Mouse (Mus musculus) myocyte (in vitro differentiated cells): ENCODE measurements around the gene 2310061I04Rik. TPM values are rescaled to one million over a fixed set of nuclear protein-coding genes. Genes with fewer than 3 reads are reported as not detected.
A peak's percentile ranks its signal among the peaks of the same experiment; 100 is the strongest.
"Not testable (repeated sequence)": the region's sequence is repeated elsewhere in the genome, so short reads cannot be mapped to it uniquely, and the experiment has no call there.

ENCODE experiments used
- H3K27me3 ChIP-seq: one replicate; pipeline ENCODE4 v1.6.1; 2011; ENCODE audit not compliant: control insufficient read depth, insufficient read depth, insufficient read length
- H3K36me3 ChIP-seq: one replicate; pipeline ENCODE4 v1.6.1; 2011; ENCODE audit not compliant: control insufficient read depth, insufficient read depth
- H3K4me2 ChIP-seq: one replicate; pipeline ENCODE4 v1.6.1; 2011; ENCODE audit warnings: low read depth, control low read depth
- H3K4me3 ChIP-seq: one replicate; pipeline ENCODE4 v1.5.1; 2011; ENCODE audit warnings: mild to moderate bottlenecking, control low read depth, moderate library complexity
- H3K79me2 ChIP-seq: one replicate; pipeline ENCODE4 v1.6.1; 2011; ENCODE audit not compliant: control insufficient read depth, insufficient read depth
- H3ac ChIP-seq: one replicate; pipeline ENCODE4 v1.6.1; 2011; ENCODE audit not compliant: control insufficient read depth, insufficient read length
- CEBPB ChIP-seq: IDR thresholded peaks from 2 replicates; pipeline ENCODE4 v1.6.1; 2011; ENCODE audit warnings: mild to moderate bottlenecking, moderate library complexity; ENCODE audit not compliant: poor library complexity, insufficient read depth, severe bottlenecking
- E2F4 ChIP-seq: IDR thresholded peaks from one replicate; pipeline ENCODE4 v1.6.1; 2011; ENCODE audit warnings: mild to moderate bottlenecking, control low read depth, moderate library complexity; ENCODE audit not compliant: insufficient read depth
- MAX ChIP-seq: IDR thresholded peaks from one replicate; pipeline ENCODE4 v1.6.1; 2011; ENCODE audit warnings: low read depth, mild to moderate bottlenecking, control low read depth
- MYOD1 ChIP-seq, 3 experiments: IDR thresholded peaks; one replicate each; pipeline ENCODE4 v1.6.1; 2011; ENCODE audit warnings: control low read depth in 2 of 3, low read depth in 2 of 3, mild to moderate bottlenecking in 2 of 3, moderate library complexity in 1 of 3; ENCODE audit not compliant: insufficient read length in 2 of 3, control insufficient read depth in 1 of 3
- MYOG ChIP-seq, 3 experiments: IDR thresholded peaks; one replicate each; pipeline ENCODE4 v1.6.1; 2011; ENCODE audit warnings: control low read depth in 2 of 3, low read depth in 2 of 3, mild to moderate bottlenecking in 2 of 3; ENCODE audit not compliant: insufficient read length in 2 of 3, control insufficient read depth in 1 of 3, insufficient read depth in 1 of 3
- POLR2A ChIP-seq: IDR thresholded peaks from one replicate; pipeline ENCODE4 v1.6.1; 2011; ENCODE audit warnings: low read depth, mild to moderate bottlenecking, control low read depth, moderate library complexity; ENCODE audit not compliant: insufficient read length
- POLR2AphosphoS2 ChIP-seq: IDR thresholded peaks from one replicate; pipeline ENCODE4 v1.6.1; 2011; ENCODE audit warnings: low read depth, control low read depth; ENCODE audit not compliant: insufficient read length
- REST ChIP-seq: IDR thresholded peaks from one replicate; pipeline ENCODE4 v1.6.1; 2011; ENCODE audit warnings: mild to moderate bottlenecking, control low read depth, moderate library complexity; ENCODE audit not compliant: insufficient read depth, insufficient read length
- SRF ChIP-seq: IDR thresholded peaks from one replicate; pipeline ENCODE4 v1.6.1; 2011; ENCODE audit warnings: low read depth; ENCODE audit not compliant: control insufficient read depth, insufficient read length
- TCF12 ChIP-seq: IDR thresholded peaks from one replicate; pipeline ENCODE4 v1.6.1; 2011; ENCODE audit warnings: mild to moderate bottlenecking, control low read depth; ENCODE audit not compliant: poor library complexity, insufficient read depth, severe bottlenecking
- TCF3 ChIP-seq: IDR thresholded peaks from one replicate; pipeline ENCODE4 v1.6.1; 2011; ENCODE audit warnings: low read depth, control low read depth; ENCODE audit not compliant: insufficient read length
- USF1 ChIP-seq: IDR thresholded peaks from one replicate; pipeline ENCODE4 v1.6.1; 2011; ENCODE audit warnings: low read depth, mild to moderate bottlenecking, control low read depth, moderate library complexity
- polyA plus RNA-seq: library from polyadenylated mRNA; unstranded; fragments of >200 nt; fragmentation: generic; extraction: Trizol; gene quantifications from one replicate; pipeline ENCODE4 v1.2.1, GENCODE M21; 2012; ENCODE audit warnings: missing spikeins

2310061I04Rik gene
- 33.7 TPM for polyA plus RNA-seq

GRCm38 (mm10) chr17:35896781-35897643, at the start of gene 2310061I04Rik:
TSS of gene 2310061I04Rik (minus strand) at chr17:35897431.
- Histone ChIP-seq H3K4me3 (peak within 1 kb of the TSS; percentile 30), H3ac (peak within 1 kb of the TSS; percentile 76), H3K36me3 (peaks cover 7% of the 10 kb centered on the region), H3K4me2 (peak within 1 kb of the TSS; percentile 83), H3K27me3 (no peaks in the 10 kb centered on the region), H3K79me2 (peaks cover 5% of the 10 kb centered on the region)
- TF ChIP-seq REST, result no peak
- TF ChIP-seq E2F4, result no peak
- TF ChIP-seq SRF, result no peak
- peak; percentile 88 for TF ChIP-seq POLR2AphosphoS2
- TF ChIP-seq POLR2A, result peak; percentile 56

DNA sequence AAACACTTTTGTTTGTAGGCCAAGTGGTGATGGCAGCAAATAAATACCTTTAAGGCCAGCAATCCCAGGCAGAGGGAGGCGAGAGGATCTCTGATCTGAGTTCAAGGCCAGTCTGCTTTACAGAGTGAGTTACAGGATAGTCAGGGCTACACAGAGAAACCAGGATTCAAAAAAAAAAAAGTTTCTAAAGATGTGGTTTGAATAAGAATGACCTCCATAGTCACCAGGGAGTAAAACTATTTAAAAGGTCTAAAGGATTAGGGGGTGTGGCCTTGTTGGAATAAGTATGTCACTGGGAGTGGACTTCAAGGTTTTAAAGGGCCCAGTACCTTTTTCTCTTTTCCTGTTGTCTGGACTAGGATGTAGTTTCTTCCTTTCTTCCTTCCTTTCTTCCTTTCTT, 42.7 kb upstream of the 2310061I04Rik start:
- no peak for TF ChIP-seq CEBPB
- no peak for TF ChIP-seq REST
- TF ChIP-seq E2F4, result no peak
- no peak for TF ChIP-seq MAX
- no peak for TF ChIP-seq MYOD1 (IDR thresholded peaks at IDR 0.05; ENCODE audit: control insufficient read depth in 1 of 3, insufficient read length in 2 of 3, low read depth in 2 of 3)
- TF ChIP-seq SRF, result no peak
- no peak overlapping the region for H3ac ChIP-seq

GRCm38 (mm10) chr17:35939108-35939507, 41.9 kb upstream of the 2310061I04Rik start:
- H3K4me2 ChIP-seq, result no peak overlapping the region
- no peaks in the 10 kb centered on the region for H3K79me2 ChIP-seq
- H3ac ChIP-seq, result no peak overlapping the region
- H3K27me3 ChIP-seq, result no peaks in the 10 kb centered on the region
- no peak overlapping the region for H3K4me3 ChIP-seq
- TF ChIP-seq CEBPB (no peak), USF1 (no peak), TCF3 (no peak), REST (no peak), MYOG (IDR thresholded peaks at IDR 0.05; ENCODE audit: control insufficient read depth in 1 of 3, insufficient read depth in 1 of 3, insufficient read length in 2 of 3, low read depth in 2 of 3) (no peak), TCF12 (no peak), E2F4 (no peak), POLR2AphosphoS2 (no peak), SRF (no peak), MAX (no peak), MYOD1 (IDR thresholded peaks at IDR 0.05; ENCODE audit: control insufficient read depth in 1 of 3, insufficient read length in 2 of 3, low read depth in 2 of 3) (no peak)
- no peaks in the 10 kb centered on the region for H3K36me3 ChIP-seq

More for the DNA sequence above, 42.7 kb upstream of the 2310061I04Rik start:
- Histone ChIP-seq H3K79me2 (no peaks in the 10 kb centered on the region), H3K4me2 (no peak overlapping the region), H3K36me3 (no peaks in the 10 kb centered on the region), H3K27me3 (no peaks in the 10 kb centered on the region), H3K4me3 (no peak overlapping the region)

- Histone ChIP-seq H3K36me3 (no peaks in the 10 kb centered on the region), H3K4me3 (no peak overlapping the region), H3K4me2 (no peak overlapping the region), H3ac (no peak overlapping the region), H3K27me3 (no peaks in the 10 kb centered on the region), H3K79me2 (no peaks in the 10 kb centered on the region)
- TF ChIP-seq POLR2A (no peak), SRF (no peak), MAX (no peak), E2F4 (no peak), POLR2AphosphoS2 (no peak), MYOG (IDR thresholded peaks at IDR 0.05; ENCODE audit: control insufficient read depth in 1 of 3, insufficient read depth in 1 of 3, insufficient read length in 2 of 3, low read depth in 2 of 3) (no peak), TCF12 (no peak), CEBPB (no peak), MYOD1 (IDR thresholded peaks at IDR 0.05; ENCODE audit: control insufficient read depth in 1 of 3, insufficient read length in 2 of 3, low read depth in 2 of 3) (no peak), USF1 (no peak)
Measured at GRCm38 (mm10) chr17:35937700-35938348, 40.6 kb upstream of the 2310061I04Rik start.

DNA sequence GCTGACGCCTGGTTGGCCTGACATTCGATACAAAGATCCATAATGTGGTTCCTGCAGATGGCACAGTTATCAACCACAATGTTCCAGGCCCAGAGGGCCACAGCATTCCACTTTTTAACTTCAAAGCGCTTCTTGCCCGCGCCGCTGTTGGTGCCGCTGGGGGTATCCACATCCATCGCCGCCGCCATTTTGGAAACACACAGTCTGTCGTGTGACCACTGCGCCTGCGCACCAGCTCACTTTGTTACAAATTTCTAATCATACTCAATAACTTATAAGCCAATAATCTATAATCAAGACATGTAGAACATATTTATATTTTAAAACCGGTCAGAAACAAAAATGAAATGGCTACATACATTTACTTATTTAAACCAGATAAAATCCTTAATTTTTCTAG, 38.5 kb upstream of the 2310061I04Rik start:
- not testable (repeated sequence) for H3K79me2 ChIP-seq, H3K4me3 ChIP-seq, H3K27me3 ChIP-seq, H3K36me3 ChIP-seq, H3ac ChIP-seq, H3K4me2 ChIP-seq
